Mouse (Mus musculus) lung, postnatal 4 days (tissue): ENCODE data around the gene Snrpc.
A peak's percentile ranks its signal among the peaks of the same experiment; 100 is the strongest.

ENCODE experiments used
- DNase-seq, 2 experiments: peaks; one replicate each; pipeline ENCODE4 v3.0.0; 2021

Gene Snrpc

DNA sequence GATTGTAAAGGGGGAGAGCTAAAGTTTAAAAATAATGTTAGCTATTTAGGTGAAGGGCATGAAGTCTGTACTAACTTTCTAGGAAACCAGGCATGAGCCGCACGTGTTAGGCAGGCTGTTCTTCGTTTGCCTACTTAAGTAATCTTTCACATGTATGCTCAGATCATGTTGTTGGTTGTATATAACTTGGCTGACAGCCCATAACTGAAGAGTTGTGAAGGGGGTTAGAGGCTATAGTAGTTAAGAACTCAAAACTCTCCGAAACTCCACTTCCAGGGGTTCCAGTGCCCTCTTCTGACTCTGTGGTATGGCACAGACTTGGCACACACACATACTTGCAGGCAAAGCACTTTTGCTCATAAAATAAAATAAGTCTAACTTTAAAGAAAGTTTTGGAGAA is 28.8 kb downstream of the Snrpc start:
- DNase-seq: no peak

DNA sequence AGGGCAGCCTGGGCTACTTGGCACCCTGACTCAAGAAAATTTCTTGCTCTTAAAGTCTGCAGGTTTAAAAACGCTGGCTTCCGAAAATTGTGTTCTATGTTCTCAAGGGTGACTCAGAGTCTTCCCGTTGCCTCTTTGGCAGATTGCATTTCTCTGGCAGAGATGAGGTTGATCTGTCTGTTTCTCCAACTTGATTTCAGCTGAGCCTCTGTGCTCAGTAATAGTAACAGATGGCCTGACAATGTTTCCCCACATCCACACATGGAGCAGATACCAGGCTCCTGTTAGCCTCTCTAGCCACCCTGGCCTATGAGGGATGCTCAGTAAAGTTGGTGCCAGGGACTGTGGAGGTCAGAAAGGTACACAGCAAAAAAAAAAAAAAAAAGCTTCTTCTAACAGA is 33.9 kb downstream of the Snrpc start:
- DNase-seq: no peak

DNA sequence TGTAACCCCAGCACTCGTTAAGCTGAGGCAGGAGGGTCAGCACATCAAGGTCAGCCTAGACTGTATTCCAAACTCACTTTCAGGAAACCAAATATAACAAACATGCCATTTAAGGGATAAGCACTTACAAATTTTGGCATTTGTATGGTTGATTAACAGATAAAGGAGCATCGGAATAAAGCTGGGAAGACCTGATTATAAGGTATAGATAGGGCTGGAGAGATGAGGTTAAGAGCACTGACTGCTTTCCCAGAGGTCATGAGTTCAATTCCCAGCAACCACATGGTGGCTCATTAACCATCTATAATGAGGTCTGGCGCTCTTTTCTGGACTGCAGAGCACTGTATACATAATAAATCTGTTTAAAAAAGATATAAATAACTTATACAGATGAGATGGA is 35.6 kb downstream of the Snrpc start:
- DNase-seq: no peak

DNA sequence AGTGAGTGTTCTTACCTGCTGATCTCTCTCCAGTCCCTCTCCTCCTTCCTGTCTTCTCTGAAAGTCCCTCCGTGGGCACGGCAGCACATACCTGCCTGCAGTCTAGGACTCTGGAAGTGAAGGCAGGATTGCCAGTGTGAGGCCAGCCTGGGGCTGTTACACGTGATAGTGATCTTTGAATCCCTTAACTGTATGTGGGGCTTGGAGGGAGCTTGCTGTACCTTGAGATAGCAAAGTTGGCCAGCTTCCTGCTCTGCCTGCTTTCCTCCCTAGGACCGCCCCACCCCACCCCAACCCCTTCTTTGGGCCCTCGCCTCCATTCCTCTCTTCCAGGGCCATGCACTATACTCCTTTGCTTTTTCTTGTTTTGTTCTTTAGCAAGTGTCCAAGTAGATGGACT is 36.6 kb downstream of the Snrpc start:
- no peak for DNase-seq

DNA sequence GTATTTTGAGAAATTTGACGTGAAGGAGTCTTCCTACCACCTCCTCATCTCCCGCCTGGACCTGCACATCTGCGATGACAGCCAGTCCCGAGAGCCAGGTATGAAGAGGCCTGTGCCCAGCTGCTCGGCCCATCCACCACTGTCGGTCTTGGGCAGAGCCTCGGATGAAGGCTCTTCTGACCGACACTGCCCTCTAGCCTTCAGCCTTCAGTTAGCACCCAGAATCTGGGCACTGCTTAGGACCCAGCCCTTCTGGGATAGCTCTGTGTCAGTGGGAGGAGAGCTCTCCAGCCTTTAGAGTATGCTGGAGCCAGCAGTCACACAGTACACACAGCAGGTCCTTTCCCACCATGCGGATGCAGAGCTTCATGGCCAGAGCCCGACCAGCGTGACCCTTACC is 43.6 kb downstream of the Snrpc start:
- DNase-seq: peak; percentile 30 to 37

DNA sequence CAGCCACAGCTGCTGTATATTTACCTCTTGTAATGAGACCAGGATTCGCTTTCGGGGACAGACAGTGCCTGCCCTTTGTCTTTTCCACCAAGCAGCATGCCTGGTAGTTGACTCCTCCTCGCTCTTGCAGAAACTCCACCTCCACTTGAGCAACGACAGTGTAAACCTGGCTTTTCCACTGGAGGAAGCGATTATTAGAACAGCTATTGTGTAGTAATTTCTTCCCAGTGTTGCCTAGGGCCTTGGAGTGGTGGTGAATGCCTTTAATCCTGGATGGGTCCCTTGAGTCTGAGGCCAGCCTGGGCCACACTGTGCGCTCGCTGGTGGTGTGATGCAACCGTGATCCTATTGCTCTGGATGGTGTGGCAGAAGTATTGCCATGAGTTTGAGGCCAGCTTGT is 45.2 kb downstream of the Snrpc start:
- DNase-seq: peak in 1 of 2 experiments; percentile 19

DNA sequence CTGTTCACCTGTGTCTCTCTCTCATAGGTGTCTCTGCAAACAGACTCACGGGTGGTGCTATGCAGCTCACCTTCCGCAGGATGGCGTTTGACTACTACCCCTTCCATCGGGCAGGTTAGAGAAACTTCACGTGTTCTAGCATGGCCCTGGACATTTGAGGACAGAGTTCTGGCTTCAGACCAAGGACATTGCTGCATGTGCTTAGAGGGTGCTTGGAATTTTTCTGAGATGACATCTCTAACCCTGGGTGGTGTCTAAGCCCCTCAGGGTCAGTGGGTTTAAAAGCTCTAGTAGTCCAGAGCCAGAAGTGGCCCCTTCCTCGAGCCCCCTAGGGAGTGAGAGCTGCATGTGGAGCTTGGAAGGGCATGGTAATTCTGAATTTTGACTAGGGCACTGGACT is 46.0 kb downstream of the Snrpc start:
- no peak for DNase-seq

DNA sequence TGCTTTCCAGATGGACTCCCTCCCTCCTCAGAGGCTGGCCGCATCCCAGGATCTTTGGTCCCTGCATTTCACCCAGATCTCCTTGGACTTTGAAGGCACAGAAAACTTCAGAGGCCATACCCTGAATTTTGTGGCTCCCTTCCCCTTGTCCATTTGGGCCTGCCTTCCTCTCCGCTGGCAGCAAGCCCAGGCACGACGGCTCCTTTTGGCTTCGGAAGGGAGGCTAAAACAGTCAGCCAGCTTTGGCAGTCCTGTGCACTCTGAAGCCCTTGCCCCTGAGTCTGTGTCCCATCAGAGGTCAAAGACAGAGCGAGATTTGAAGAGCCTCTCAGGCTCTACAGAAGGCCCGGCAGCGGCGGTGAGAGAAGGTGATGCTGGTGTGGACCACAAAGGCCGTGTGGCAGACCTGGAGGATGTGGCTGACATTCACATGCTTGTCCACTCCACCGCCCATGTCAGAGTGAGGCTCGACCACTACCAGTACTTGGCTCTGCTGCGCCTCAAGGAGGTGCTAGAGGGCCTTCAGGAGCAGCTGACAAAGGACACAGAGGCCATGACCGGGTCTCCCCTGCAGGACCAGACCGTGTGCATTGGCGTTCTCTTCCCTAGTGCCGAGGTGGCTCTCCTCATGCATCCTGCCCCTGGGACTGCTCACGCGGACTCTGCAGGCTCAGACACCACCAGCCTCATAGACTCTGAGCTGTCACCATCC is 48.7 kb downstream of the Snrpc start:
- DNase-seq: peak in 1 of 2 experiments; percentile 55
